Mouse (Mus musculus): Measurements from ENCODE around the gene Cisd3. TPM values are rescaled to one million over a fixed set of nuclear protein-coding genes. Genes with fewer than 3 reads are reported as not detected.
"Not testable (repeated sequence)": the region's sequence is repeated elsewhere in the genome, so short reads cannot be mapped to it uniquely, and the experiment has no call there.

The Cisd3 gene
- polyA plus RNA-seq, 2 experiments: 11.7 to 14.9 TPM

- peak; percentile 41; the same call in 1 of the 2 replicates for TF ChIP-seq POLR2A (IDR thresholded peaks at IDR 0.05; ENCODE audit: borderline replicate concordance, extremely low read depth, insufficient read depth, insufficient read length)
- peak overlapping the region; percentile 91 for H3K9ac ChIP-seq (ENCODE audit: low read depth, low read length, severe bottlenecking)
- H3K36me3 ChIP-seq (ENCODE audit: control insufficient read depth, insufficient read depth, low read length): peaks cover 14% of the 10 kb centered on the region
- DNase-seq (ENCODE audit: low spot score) (peak; percentile 53), ATAC-seq (ENCODE audit: low FRiP score, low read depth) (no peak)
- H3K4me3 ChIP-seq (replicated peaks; ENCODE audit: low read length): peak overlapping the region; percentile 98
- peak overlapping the region; percentile 97 for H3K27ac ChIP-seq (replicated peaks; ENCODE audit: low read depth, low read length)
- H3K9me3 ChIP-seq (ENCODE audit: control insufficient read depth, low read length): no peaks in the 10 kb centered on the region
- 17% methylated on average over 30 of the region's 30 CpGs for WGBS
- peaks cover 36% of the 10 kb centered on the region for H3K4me1 ChIP-seq (ENCODE audit: control insufficient read depth, insufficient read depth, low read length)
- peak overlapping the region; percentile 87 for H3K4me2 ChIP-seq (replicated peaks; ENCODE audit: low read depth, low read length, severe bottlenecking)
- no peaks in the 10 kb centered on the region for H3K27me3 ChIP-seq (ENCODE audit: control insufficient read depth, insufficient read depth, low read length)
Observed at GRCm38 (mm10) chr11:97700746-97701580, 15.3 kb downstream of the Cisd3 start.

DNA sequence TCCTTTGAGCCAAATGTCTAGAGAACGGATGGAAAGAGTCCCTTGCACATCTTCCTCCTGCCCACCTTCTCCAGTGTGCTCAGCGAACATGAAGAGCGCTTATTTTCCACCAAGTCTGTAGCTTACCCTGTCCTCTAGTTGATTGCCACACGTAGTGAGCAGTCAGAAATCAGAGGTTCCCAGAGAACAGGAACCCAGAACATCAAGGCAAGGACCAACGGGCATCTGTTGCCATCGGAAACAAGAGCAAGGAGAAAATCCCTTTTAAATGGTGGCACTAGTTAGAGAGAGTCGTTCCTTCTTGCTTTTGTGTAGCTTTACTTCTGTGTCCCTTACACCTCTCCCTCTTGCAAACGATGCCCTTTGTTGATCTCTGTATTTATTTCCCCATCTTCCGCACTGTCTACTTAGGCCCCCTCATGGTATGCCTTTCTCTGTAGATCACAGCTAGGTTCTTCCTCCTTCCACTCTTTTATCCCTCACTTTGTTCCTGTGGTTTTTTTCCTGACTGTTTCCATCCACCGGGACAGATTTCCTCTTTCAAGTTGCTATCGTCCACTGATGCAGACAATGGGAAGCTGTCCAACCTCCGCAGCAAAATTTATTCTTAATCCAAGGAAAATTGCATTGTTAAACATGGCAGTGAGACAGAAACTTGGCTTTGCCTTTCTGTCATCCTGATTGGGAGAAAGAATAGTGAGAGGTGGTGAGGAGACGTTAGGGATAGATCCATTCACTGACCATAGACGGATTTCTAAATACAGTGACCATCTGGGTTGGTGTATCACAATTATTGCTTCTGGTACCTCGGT, 16.2 kb downstream of the Cisd3 start:
- DNase-seq (ENCODE audit: low spot score): no peak
- Histone ChIP-seq H3K9me3 (ENCODE audit: control insufficient read depth, low read length) (no peaks in the 10 kb centered on the region), H3K27ac (replicated peaks; ENCODE audit: low read depth, low read length) (no peak overlapping the region; the same call in 1 of the 2 replicates), H3K4me3 (replicated peaks; ENCODE audit: low read length) (peak overlapping the region; percentile 98), H3K9ac (ENCODE audit: low read depth, low read length, severe bottlenecking) (no peak overlapping the region), H3K4me1 (ENCODE audit: control insufficient read depth, insufficient read depth, low read length) (peaks cover 28% of the 10 kb centered on the region), H3K4me2 (replicated peaks; ENCODE audit: low read depth, low read length, severe bottlenecking) (peak overlapping the region; percentile 85), H3K36me3 (ENCODE audit: control insufficient read depth, insufficient read depth, low read length) (peaks cover 19% of the 10 kb centered on the region), H3K27me3 (ENCODE audit: control insufficient read depth, insufficient read depth, low read length) (no peaks in the 10 kb centered on the region)
- 53% methylated on average over 15 of the region's 15 CpGs for WGBS
- no peak for ATAC-seq (ENCODE audit: low FRiP score, low read depth)
- no peak for TF ChIP-seq POLR2A (IDR thresholded peaks at IDR 0.05; ENCODE audit: borderline replicate concordance, extremely low read depth, insufficient read depth, insufficient read length)

DNA sequence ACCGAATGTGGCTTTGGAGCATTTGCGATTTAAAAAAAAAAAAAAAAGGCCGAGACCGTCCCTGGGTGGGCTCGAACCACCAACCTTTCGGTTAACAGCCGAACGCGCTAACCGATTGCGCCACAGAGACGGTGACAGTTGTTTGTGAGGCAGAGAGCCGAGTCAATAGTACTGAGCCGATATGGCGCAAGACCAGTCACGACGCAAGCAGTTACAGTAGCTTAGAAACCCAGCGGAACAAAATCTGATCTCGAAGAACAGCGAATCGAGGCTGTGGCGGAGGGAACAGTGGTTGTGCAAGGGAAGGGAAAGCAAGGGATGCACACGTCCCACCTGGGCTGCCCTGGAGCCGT, 16.7 kb downstream of the Cisd3 start:
- ATAC-seq (ENCODE audit: low FRiP score, low read depth) (no peak), DNase-seq (ENCODE audit: low spot score) (peak; percentile 68)
- Histone ChIP-seq H3K4me3 (replicated peaks; ENCODE audit: low read length) (peak overlapping the region; percentile 81), H3K4me1 (ENCODE audit: control insufficient read depth, insufficient read depth, low read length) (peaks cover 23% of the 10 kb centered on the region), H3K4me2 (replicated peaks; ENCODE audit: low read depth, low read length, severe bottlenecking) (peak overlapping the region; percentile 85), H3K9ac (ENCODE audit: low read depth, low read length, severe bottlenecking) (peak overlapping the region; percentile 55), H3K36me3 (ENCODE audit: control insufficient read depth, insufficient read depth, low read length) (peaks cover 22% of the 10 kb centered on the region), H3K27me3 (ENCODE audit: control insufficient read depth, insufficient read depth, low read length) (no peaks in the 10 kb centered on the region), H3K27ac (replicated peaks; ENCODE audit: low read depth, low read length) (peak overlapping the region; percentile 77), H3K9me3 (ENCODE audit: control insufficient read depth, low read length) (no peaks in the 10 kb centered on the region)
- WGBS: 2% methylated on average over 24 of the region's 24 CpGs
- TF ChIP-seq POLR2A (IDR thresholded peaks at IDR 0.05; ENCODE audit: borderline replicate concordance, extremely low read depth, insufficient read depth, insufficient read length): no peak

GRCm38 (mm10) chr11:97703039-97703826, 17.6 kb downstream of the Cisd3 start, which contains the start of gene Psmb3:
Psmb3 (plus strand) TSS chr11:97703399.
- WGBS: under 1% methylated on average over 35 of the region's 35 CpGs
- peak; percentile 83; the same call in 1 of the 2 replicates for TF ChIP-seq POLR2A (IDR thresholded peaks at IDR 0.05; ENCODE audit: borderline replicate concordance, extremely low read depth, insufficient read depth, insufficient read length)
- Histone ChIP-seq H3K4me3 (replicated peaks; ENCODE audit: low read length) (peak within 1 kb of the TSS; percentile 81), H3K27me3 (ENCODE audit: control insufficient read depth, insufficient read depth, low read length) (no peaks in the 10 kb centered on the region), H3K4me2 (replicated peaks; ENCODE audit: low read depth, low read length, severe bottlenecking) (peak within 1 kb of the TSS; percentile 85), H3K9me3 (ENCODE audit: control insufficient read depth, low read length) (no peaks in the 10 kb centered on the region), H3K4me1 (ENCODE audit: control insufficient read depth, insufficient read depth, low read length) (peaks cover 19% of the 10 kb centered on the region), H3K9ac (ENCODE audit: low read depth, low read length, severe bottlenecking) (peak within 1 kb of the TSS; percentile 65), H3K36me3 (ENCODE audit: control insufficient read depth, insufficient read depth, low read length) (peaks cover 29% of the 10 kb centered on the region), H3K27ac (replicated peaks; ENCODE audit: low read depth, low read length) (peak within 1 kb of the TSS; percentile 77)
- DNase-seq (ENCODE audit: low spot score) (peak; percentile 100), ATAC-seq (ENCODE audit: low FRiP score, low read depth) (peak; percentile 85)

GRCm38 (mm10) chr11:97710067-97710466, 24.4 kb downstream of the Cisd3 start:
- H3K27ac ChIP-seq (replicated peaks; ENCODE audit: low read depth, low read length); H3K27me3 ChIP-seq (ENCODE audit: control insufficient read depth, insufficient read depth, low read length); H3K9me3 ChIP-seq (ENCODE audit: control insufficient read depth, low read length); H3K4me2 ChIP-seq (replicated peaks; ENCODE audit: low read depth, low read length, severe bottlenecking); H3K4me1 ChIP-seq (ENCODE audit: control insufficient read depth, insufficient read depth, low read length); H3K9ac ChIP-seq (ENCODE audit: low read depth, low read length, severe bottlenecking); DNase-seq (ENCODE audit: low spot score); ATAC-seq (ENCODE audit: low FRiP score, low read depth); H3K4me3 ChIP-seq (replicated peaks; ENCODE audit: low read length): not testable (repeated sequence)
- H3K36me3 ChIP-seq (ENCODE audit: control insufficient read depth, insufficient read depth, low read length): peaks cover 72% of the 10 kb centered on the region
- 65% methylated on average over 2 of the region's 2 CpGs for WGBS
